Mouse (Mus musculus): ENCODE results near the gene Casc4. TPM values are rescaled to one million over a fixed set of nuclear protein-coding genes. Genes with fewer than 3 reads are reported as not detected.
"Not testable (repeated sequence)": the region's sequence is repeated elsewhere in the genome, so short reads cannot be mapped to it uniquely, and the experiment has no call there.

The Casc4 gene
- polyA plus RNA-seq, 1 experiment from 2014 or later, result 18.9 TPM

GRCm38 (mm10) chr2:121866071-121866601 is 634 bp upstream of the Casc4 start:
- Histone ChIP-seq H3K36me3 (0 out of 2 replicates have a peak, but pooled peaks cover 5% of the 10 kb centered on the region), H3K27ac (peak overlapping the region; percentile 91), H3K4me3 (peak overlapping the region; percentile 88), H3K27me3 (ENCODE audit: insufficient read depth, poor library complexity, severe bottlenecking) (no peaks in the 10 kb centered on the region), H3K4me1 (peaks cover 7% of the 10 kb centered on the region), H3K9me3 (no peaks in the 10 kb centered on the region)
- no peak for DNase-seq (ENCODE audit: low spot score)
- 7% methylated on average over 18 of the region's 18 CpGs for WGBS

- DNase-seq (ENCODE audit: low spot score), result peak; percentile 88
- Histone ChIP-seq H3K36me3 (0 out of 2 replicates have a peak, but pooled peaks cover 5% of the 10 kb centered on the region), H3K27me3 (ENCODE audit: insufficient read depth, poor library complexity, severe bottlenecking) (no peaks in the 10 kb centered on the region), H3K27ac (peak overlapping the region; percentile 91), H3K4me1 (peaks cover 7% of the 10 kb centered on the region), H3K4me3 (peak overlapping the region; percentile 88), H3K9me3 (no peaks in the 10 kb centered on the region)
- WGBS, result under 1% methylated on average over 51 of the region's 63 CpGs
Measured at GRCm38 (mm10) chr2:121867051-121867928, 520 bp downstream of the Casc4 start.

- WGBS, result 77% methylated on average over 1 of the region's 1 CpGs
- no peak for DNase-seq (ENCODE audit: low spot score)
- Histone ChIP-seq H3K9me3 (no peaks in the 10 kb centered on the region), H3K27me3 (ENCODE audit: insufficient read depth, poor library complexity, severe bottlenecking) (no peaks in the 10 kb centered on the region), H3K4me1 (no peaks in the 10 kb centered on the region), H3K27ac (no peak overlapping the region), H3K36me3 (peaks cover 7% of the 10 kb centered on the region; the same call in 1 of the 2 replicates), H3K4me3 (no peak overlapping the region)
Measured at GRCm38 (mm10) chr2:121879506-121879905, 12.7 kb downstream of the Casc4 start.

GRCm38 (mm10) chr2:121885509-121886106 is 18.8 kb downstream of the Casc4 start:
- Histone ChIP-seq H3K9me3 (no peaks in the 10 kb centered on the region), H3K36me3 (peaks cover 7% of the 10 kb centered on the region; the same call in 1 of the 2 replicates), H3K27ac (no peak overlapping the region), H3K27me3 (ENCODE audit: insufficient read depth, poor library complexity, severe bottlenecking) (no peaks in the 10 kb centered on the region), H3K4me1 (no peaks in the 10 kb centered on the region), H3K4me3 (no peak overlapping the region)
- no peak for DNase-seq (ENCODE audit: low spot score)
- 90% methylated on average over 1 of the region's 1 CpGs for whole genome bisulfite sequencing

- Histone ChIP-seq H3K27ac (no peak overlapping the region), H3K36me3 (no peaks in the 10 kb centered on the region), H3K4me3 (no peak overlapping the region), H3K27me3 (ENCODE audit: insufficient read depth, poor library complexity, severe bottlenecking) (no peaks in the 10 kb centered on the region), H3K9me3 (no peaks in the 10 kb centered on the region), H3K4me1 (no peaks in the 10 kb centered on the region)
- DNase-seq (ENCODE audit: low spot score), result no peak
- WGBS, result 96% methylated on average over 1 of the region's 1 CpGs
Measured at GRCm38 (mm10) chr2:121886406-121886805, 19.6 kb downstream of the Casc4 start.

- Histone ChIP-seq H3K27ac (no peak overlapping the region), H3K4me1 (no peaks in the 10 kb centered on the region), H3K4me3 (no peak overlapping the region), H3K9me3 (no peaks in the 10 kb centered on the region), H3K36me3 (no peaks in the 10 kb centered on the region), H3K27me3 (ENCODE audit: insufficient read depth, poor library complexity, severe bottlenecking) (no peaks in the 10 kb centered on the region)
- 73% methylated on average over 3 of the region's 3 CpGs for WGBS
- no peak for DNase-seq (ENCODE audit: low spot score)
Measured at GRCm38 (mm10) chr2:121888720-121889497, 22.1 kb downstream of the Casc4 start.

GRCm38 (mm10) chr2:121895261-121895660 is 28.5 kb downstream of the Casc4 start:
- Histone ChIP-seq H3K27ac (no peak overlapping the region), H3K4me1 (no peaks in the 10 kb centered on the region), H3K4me3 (no peak overlapping the region), H3K27me3 (ENCODE audit: insufficient read depth, poor library complexity, severe bottlenecking) (no peaks in the 10 kb centered on the region), H3K9me3 (no peaks in the 10 kb centered on the region), H3K36me3 (no peaks in the 10 kb centered on the region)
- DNase-seq (ENCODE audit: low spot score), result no peak
- WGBS, result 87% methylated on average over 2 of the region's 2 CpGs

GRCm38 (mm10) chr2:121896825-121897224 is 30.1 kb downstream of the Casc4 start:
- DNase-seq (ENCODE audit: low spot score), result no peak
- H3K4me1 ChIP-seq, result no peaks in the 10 kb centered on the region
- H3K27me3 ChIP-seq (ENCODE audit: insufficient read depth, poor library complexity, severe bottlenecking), result no peaks in the 10 kb centered on the region
- no peaks in the 10 kb centered on the region for H3K9me3 ChIP-seq
- 87% methylated on average over 1 of the region's 1 CpGs for WGBS
- H3K4me3 ChIP-seq, result no peak overlapping the region
- H3K27ac ChIP-seq, result no peak overlapping the region
- H3K36me3 ChIP-seq, result no peaks in the 10 kb centered on the region

GRCm38 (mm10) chr2:121909975-121910374 is 43.2 kb downstream of the Casc4 start:
- 86% methylated on average over 3 of the region's 3 CpGs for WGBS
- H3K36me3 ChIP-seq, result peaks cover 34% of the 10 kb centered on the region
- H3K4me3 ChIP-seq, result no peak overlapping the region
- no peaks in the 10 kb centered on the region for H3K9me3 ChIP-seq
- H3K4me1 ChIP-seq, result no peaks in the 10 kb centered on the region
- no peak for DNase-seq (ENCODE audit: low spot score)
- no peaks in the 10 kb centered on the region for H3K27me3 ChIP-seq (ENCODE audit: insufficient read depth, poor library complexity, severe bottlenecking)
- no peak overlapping the region for H3K27ac ChIP-seq

- H3K9me3 ChIP-seq, result no peaks in the 10 kb centered on the region
- no peak for DNase-seq (ENCODE audit: low spot score)
- H3K4me3 ChIP-seq, result no peak overlapping the region
- peaks cover 20% of the 10 kb centered on the region for H3K36me3 ChIP-seq
- 87% methylated on average over 5 of the region's 5 CpGs for WGBS
- no peak overlapping the region for H3K27ac ChIP-seq
- no peaks in the 10 kb centered on the region for H3K27me3 ChIP-seq (ENCODE audit: insufficient read depth, poor library complexity, severe bottlenecking)
- H3K4me1 ChIP-seq, result no peaks in the 10 kb centered on the region
Measured at GRCm38 (mm10) chr2:121916047-121916970, 49.5 kb downstream of the Casc4 start.

GRCm38 (mm10) chr2:121937624-121938023 is 70.9 kb downstream of the Casc4 start:
- 69% methylated on average over 2 of the region's 2 CpGs for WGBS

GRCm38 (mm10) chr2:121943364-121943763 is 76.6 kb downstream of the Casc4 start:
- Histone ChIP-seq H3K27me3 (ENCODE audit: insufficient read depth, poor library complexity, severe bottlenecking) (no peaks in the 10 kb centered on the region), H3K27ac (no peak overlapping the region), H3K9me3 (no peaks in the 10 kb centered on the region), H3K4me1 (no peaks in the 10 kb centered on the region), H3K4me3 (no peak overlapping the region), H3K36me3 (no peaks in the 10 kb centered on the region)
- WGBS, result 77% methylated on average over 3 of the region's 3 CpGs
- DNase-seq (ENCODE audit: low spot score), result no peak

More at GRCm38 (mm10) chr2:121937624-121938023, 70.9 kb downstream of the Casc4 start:
- not testable (repeated sequence) for H3K36me3 ChIP-seq; DNase-seq (ENCODE audit: low spot score); H3K4me1 ChIP-seq; H3K27ac ChIP-seq; H3K4me3 ChIP-seq; H3K27me3 ChIP-seq (ENCODE audit: insufficient read depth, poor library complexity, severe bottlenecking); H3K9me3 ChIP-seq

Data from heart, embryonic 10.5 days (tissue).